Mouse (Mus musculus) CH12.LX (cell line): ENCODE data around the gene Fgfrl1. TPM values are rescaled to one million over a fixed set of nuclear protein-coding genes. Genes with fewer than 3 reads are reported as not detected.
A peak's percentile ranks its signal among the peaks of the same experiment; 100 is the strongest.

Source experiments
- DNase-seq: peaks from one replicate; pipeline ENCODE4 v3.0.0-alpha.2; 2013; ENCODE audit errors: extremely low read depth
- H3K27ac ChIP-seq: 2 replicates; pipeline ENCODE4 v1.5.1; 2012; ENCODE audit warnings: low read depth, mild to moderate bottlenecking, control low read depth, moderate library complexity; ENCODE audit not compliant: insufficient read depth
- H3K27me3 ChIP-seq: replicated peaks from 2 replicates; pipeline ENCODE3; 2012; ENCODE audit warnings: inconsistent platforms
- H3K36me3 ChIP-seq, 2 experiments: replicated peaks in 1 of 2; 2 replicates each; pipeline versions ENCODE3 to v1.6.1; 2012; ENCODE audit warnings: inconsistent platforms in 1 of 2, low read length in 1 of 2, mild to moderate bottlenecking in 1 of 2, mixed read lengths in 1 of 2, moderate library complexity in 1 of 2; ENCODE audit not compliant: control insufficient read depth in 1 of 2, insufficient read depth in 1 of 2
- H3K4me1 ChIP-seq, 2 experiments: 2 replicates each; pipeline ENCODE4 v1.6.1; 2012; ENCODE audit warnings: inconsistent platforms in 1 of 2, moderate library complexity in 1 of 2; ENCODE audit not compliant: insufficient read depth in 2 of 2, control insufficient read depth in 1 of 2
- H3K4me2 ChIP-seq: 2 replicates; pipeline ENCODE4 v1.6.1; 2012; ENCODE audit warnings: low read depth, mild to moderate bottlenecking, control low read depth; ENCODE audit not compliant: poor library complexity, insufficient read depth, severe bottlenecking
- H3K4me3 ChIP-seq, 3 experiments: fragments of 150-350 bp in 1 of 3; sonication (generic) in 1 of 3; replicated peaks in 1 of 3; 2 replicates each; pipeline versions ENCODE3 to v1.5.1; 2011 to 2012; ENCODE audit warnings: low read depth in 2 of 3, low read length in 2 of 3, mild to moderate bottlenecking in 2 of 3, moderate library complexity in 2 of 3, control low read depth in 1 of 3, improper control_type of control experiment in 1 of 3, inconsistent platforms in 1 of 3, mixed read lengths in 1 of 3; ENCODE audit not compliant: poor library complexity in 1 of 3
- H3K79me2 ChIP-seq: replicated peaks from 2 replicates; pipeline ENCODE4 v1.6.1; 2012; ENCODE audit warnings: mild to moderate bottlenecking, moderate library complexity; ENCODE audit not compliant: control insufficient read depth, poor library complexity, insufficient read depth, severe bottlenecking; ENCODE audit errors: extremely low read depth
- H3K9ac ChIP-seq: 2 replicates; pipeline ENCODE4 v1.6.1; 2012; ENCODE audit warnings: low read depth, mild to moderate bottlenecking, control low read depth, moderate library complexity; ENCODE audit not compliant: insufficient read depth
- H3K9me3 ChIP-seq: replicated peaks from 2 replicates; pipeline ENCODE3; 2012; ENCODE audit warnings: low read length, inconsistent platforms, mixed read lengths
- BHLHE40 ChIP-seq: IDR thresholded peaks from 2 replicates; pipeline ENCODE4 v1.6.1; 2011; ENCODE audit warnings: mild to moderate bottlenecking, low read depth, low read length, improper control_type of control experiment
- CHD1 ChIP-seq: IDR thresholded peaks from 2 replicates; pipeline ENCODE4 v1.6.1; 2012; ENCODE audit warnings: low read depth, low read length, improper control_type of control experiment, inconsistent platforms
- CHD2 ChIP-seq: IDR thresholded peaks from 2 replicates; pipeline ENCODE4 v1.6.1; 2011; ENCODE audit warnings: low read length, improper control_type of control experiment
- CTCF ChIP-seq, 2 experiments: IDR thresholded peaks in 1 of 2; conservative IDR thresholded peaks in 1 of 2; 2 replicates each; pipeline ENCODE4 v1.5.1; 2011 to 2012; ENCODE audit warnings: low read depth in 2 of 2, low read length in 2 of 2, improper control_type of control experiment in 1 of 2, inconsistent platforms in 1 of 2, mild to moderate bottlenecking in 1 of 2, moderate library complexity in 1 of 2
- EP300 ChIP-seq: IDR thresholded peaks from 2 replicates; pipeline ENCODE4 v1.6.1; 2011; ENCODE audit warnings: low read length, improper control_type of control experiment
- JUN ChIP-seq: IDR thresholded peaks from 2 replicates; pipeline ENCODE4 v1.6.1; 2011; ENCODE audit warnings: low read depth, mild to moderate bottlenecking, low read length, improper control_type of control experiment, moderate library complexity; ENCODE audit not compliant: insufficient read depth
- MXI1 ChIP-seq: IDR thresholded peaks from 2 replicates; pipeline ENCODE4 v1.6.1; 2011; ENCODE audit warnings: mild to moderate bottlenecking, low read depth, low read length, improper control_type of control experiment
- MYC ChIP-seq: IDR thresholded peaks from 2 replicates; pipeline ENCODE4 v1.6.1; 2011; ENCODE audit warnings: low read depth, mild to moderate bottlenecking, improper control_type of control experiment, low read length
- PAX5 ChIP-seq: IDR thresholded peaks from 2 replicates; pipeline ENCODE4 v1.6.1; 2012; ENCODE audit warnings: low read length, inconsistent platforms, mixed read lengths
- POLR2AphosphoS2 ChIP-seq: IDR thresholded peaks from 2 replicates; pipeline ENCODE4 v1.6.1; 2011; ENCODE audit warnings: low read depth, low read length, improper control_type of control experiment
- RAD21 ChIP-seq: IDR thresholded peaks from 2 replicates; pipeline ENCODE4 v1.6.1; 2011; ENCODE audit warnings: low read depth, mild to moderate bottlenecking, low read length, improper control_type of control experiment, moderate library complexity
- RCOR1 ChIP-seq: conservative IDR thresholded peaks from 2 replicates; pipeline ENCODE4 v1.6.1; 2012; ENCODE audit warnings: low read depth, mild to moderate bottlenecking, inconsistent platforms, low read length, improper control_type of control experiment
- SMC3 ChIP-seq: IDR thresholded peaks from 2 replicates; pipeline ENCODE4 v1.6.1; 2011; ENCODE audit warnings: low read depth, low read length, improper control_type of control experiment
- TBP ChIP-seq: conservative IDR thresholded peaks from 2 replicates; pipeline ENCODE4 v1.6.1; 2011; ENCODE audit warnings: low read depth, low read length, improper control_type of control experiment
- TCF12 ChIP-seq: IDR thresholded peaks from 2 replicates; pipeline ENCODE4 v1.6.1; 2014; ENCODE audit warnings: low read depth, mild to moderate bottlenecking, inconsistent platforms, low read length, improper control_type of control experiment
- UBTF ChIP-seq: IDR thresholded peaks from 2 replicates; pipeline ENCODE4 v1.6.1; 2012; ENCODE audit warnings: low read depth, mild to moderate bottlenecking, inconsistent platforms, low read length, improper control_type of control experiment, moderate library complexity
- dilution Hi-C: fragments of 300-500 bp; cut with MboI; formaldehyde crosslinking; loops from 2 replicates; pipeline ENCODE4 v1.14.3; 2020; ENCODE audit warnings: low sequenced_read_pairs; ENCODE audit not compliant: extremely low pct_unique_long_range_greater_than_20kb, extremely low pct_ligation_motif_present
- in situ Hi-C: fragments of 300-500 bp; cut with MboI; formaldehyde crosslinking; loops from 3 replicates; pipeline ENCODE4 v1.14.3; 2019; ENCODE audit warnings: low sequenced_read_pairs, low pct_ligation_motif_present, low pct_unique_long_range_greater_than_20kb, mixed read lengths
- polyA plus RNA-seq: library from polyadenylated mRNA; unstranded; fragments of >175 nt; gene quantifications from 2 replicates; pipeline ENCODE4 v1.2.1, GENCODE M21; 2012; ENCODE audit warnings: low read depth; ENCODE audit not compliant: insufficient read length
- total RNA-seq, 2 experiments: library from RNA; depleted of rRNA; stranded (reverse); fragments of 300-350 nt in 1 of 2; fragments of >200 nt in 1 of 2; gene quantifications; 2 replicates each; pipeline ENCODE4 v1.2.3; 2012 to 2014

Gene Fgfrl1
- total and polyA plus RNA-seq, 3 experiments: 0.17 to 0.64 (median 0.26) TPM

- Histone ChIP-seq H3K79me2 (no peaks in the 10 kb centered on the region), H3K27ac (no peak overlapping the region), H3K4me3 (no peak overlapping the region), H3K9me3 (no peaks in the 10 kb centered on the region), H3K4me1 (no peaks in the 10 kb centered on the region)
- no peak for DNase-seq
- TF ChIP-seq RCOR1 (no peak), SMC3 (no peak), EP300 (no peak), BHLHE40 (no peak), JUN (no peak), POLR2AphosphoS2 (no peak), TBP (no peak), TCF12 (no peak), MXI1 (no peak), CHD1 (no peak)
- TF ChIP-seq, all 38 proteins: peak for 0
- Histone ChIP-seq H3K4me2 (no peak overlapping the region), H3K36me3 (peaks cover 72 to 100% of the 10 kb centered on the region in 2 experiments), H3K9ac (no peak overlapping the region), H3K27me3 (no peaks in the 10 kb centered on the region)
- in situ Hi-C loops (loop anchor here (25.0 kb wide), 1 partner anchor 213 kb away; the partner anchor contains the start of genes Atp5k and Mfsd7a), dilution Hi-C loops (no loop called here)
These were observed 41.8 kb upstream of the Fgfrl1 start for GRCm38 (mm10) chr5:108650341-108650740.

GRCm38 (mm10) chr5:108651136-108651720 is 41.0 kb upstream of the Fgfrl1 start:
- in situ Hi-C loops (loop anchor here (25.0 kb wide), 1 partner anchor 214 kb away; the partner anchor contains the start of genes Atp5k and Mfsd7a), dilution Hi-C loops (no loop called here)
- Histone ChIP-seq H3K4me1 (no peaks in the 10 kb centered on the region), H3K9me3 (no peaks in the 10 kb centered on the region), H3K4me3 (no peak overlapping the region), H3K9ac (no peak overlapping the region), H3K4me2 (no peak overlapping the region), H3K79me2 (no peaks in the 10 kb centered on the region), H3K27me3 (no peaks in the 10 kb centered on the region), H3K36me3 (peaks cover 73 to 100% of the 10 kb centered on the region in 2 experiments), H3K27ac (no peak overlapping the region)
- no peak for DNase-seq
- TF ChIP-seq CHD2 (no peak), PAX5 (no peak)

- Histone ChIP-seq H3K4me3 (no peak overlapping the region), H3K4me1 (no peaks in the 10 kb centered on the region), H3K36me3 (peaks cover 73 to 98% of the 10 kb centered on the region in 2 experiments), H3K27me3 (no peaks in the 10 kb centered on the region), H3K4me2 (no peak overlapping the region), H3K9ac (no peak overlapping the region), H3K27ac (no peak overlapping the region), H3K79me2 (no peaks in the 10 kb centered on the region), H3K9me3 (no peaks in the 10 kb centered on the region)
- TF ChIP-seq RAD21 (peak; percentile 76), UBTF (no peak), CTCF (conservative IDR thresholded peaks at IDR 0.05 in 1 of 2, IDR thresholded peaks at IDR 0.05 in 1 of 2; ENCODE audit: low read depth in 2 of 2, low read length in 2 of 2) (peak; percentile 11 to 93; a peak in 2 of 4 replicates), SMC3 (peak; percentile 68), JUN (no peak), MYC (no peak)
- in situ Hi-C loops: loop anchor here (25.0 kb wide), 1 partner anchor 215 kb away; the partner anchor contains the start of genes Atp5k and Mfsd7a
- dilution Hi-C loops: no loop called here
- DNase-seq: peak; percentile 57
These were observed 40.4 kb upstream of the Fgfrl1 start for GRCm38 (mm10) chr5:108651823-108652222.
